8 mouse cellular contexts compared by ENCODE assay signal in genomic region chr8:94917851-94918495, GRCm38 (mm10). TPM values are rescaled to one million over a fixed set of nuclear protein-coding genes. Genes with fewer than 3 reads are reported as not detected.
A peak's percentile ranks its signal among the peaks of the same experiment; 100 is the strongest.
DNase-seq lines count a peak whose midpoint lies in the region; ATAC-seq lines count a peak whose summit lies in the region.

TSS of gene Ccdc102a (minus strand) at chr8:94918098.

- H3K4me3 ChIP-seq in embryonic facial prominence, embryonic 14.5 days (ENCODE audit: low read depth, low read length), result peak within 1 kb of the TSS; percentile 85
- peak within 1 kb of the TSS; percentile 81 for H3K4me3 ChIP-seq in limb, embryonic 13.5 days
- peak within 1 kb of the TSS; percentile 52 for H3K4me3 ChIP-seq in midbrain, embryonic 16.5 days (ENCODE audit: low read depth, low read length)

- H3K9ac ChIP-seq in embryonic facial prominence, embryonic 14.5 days (ENCODE audit: low read depth, low read length), result peak within 1 kb of the TSS; percentile 93
- peak within 1 kb of the TSS; percentile 94 for H3K9ac ChIP-seq in limb, embryonic 13.5 days
- peak within 1 kb of the TSS; percentile 56 for H3K9ac ChIP-seq in midbrain, embryonic 16.5 days (ENCODE audit: low read depth, low read length)

- 4% methylated on average over 27 of the region's 51 CpGs for WGBS in embryonic facial prominence, embryonic 14.5 days
- 3% methylated on average over 50 of the region's 51 CpGs for WGBS in limb, embryonic 13.5 days
- WGBS in midbrain, embryonic 16.5 days, result 4% methylated on average over 33 of the region's 51 CpGs

- peak within 1 kb of the TSS; percentile 74 for H3K4me2 ChIP-seq in embryonic facial prominence, embryonic 14.5 days (ENCODE audit: low read depth, low read length)
- peak within 1 kb of the TSS; percentile 88 for H3K4me2 ChIP-seq in limb, embryonic 13.5 days (replicated peaks)
- peak within 1 kb of the TSS; percentile 86 for H3K4me2 ChIP-seq in midbrain, embryonic 16.5 days (ENCODE audit: low read length)

- H3K4me1 ChIP-seq in embryonic facial prominence, embryonic 14.5 days (ENCODE audit: control insufficient read depth, insufficient read depth, low read length), result peaks cover 43% of the 10 kb centered on the region
- peaks cover 52% of the 10 kb centered on the region for H3K4me1 ChIP-seq in limb, embryonic 13.5 days
- H3K4me1 ChIP-seq in midbrain, embryonic 16.5 days (ENCODE audit: control insufficient read depth, insufficient read depth, low read length), result peaks cover 15% of the 10 kb centered on the region

- no peaks in the 10 kb centered on the region for H3K9me3 ChIP-seq in embryonic facial prominence, embryonic 14.5 days (ENCODE audit: control insufficient read depth, low read length)
- no peaks in the 10 kb centered on the region for H3K9me3 ChIP-seq in limb, embryonic 13.5 days
- no peaks in the 10 kb centered on the region for H3K9me3 ChIP-seq in midbrain, embryonic 16.5 days (replicated peaks; ENCODE audit: control insufficient read depth, low read length, poor library complexity, severe bottlenecking)

- ATAC-seq in embryonic facial prominence, embryonic 14.5 days (ENCODE audit: low read depth), result peak; percentile 48
- peak; percentile 45 for ATAC-seq in limb, embryonic 13.5 days (ENCODE audit: low FRiP score, low read depth)
- peak; percentile 29 for ATAC-seq in midbrain, embryonic 16.5 days

- H3K27me3 ChIP-seq in embryonic facial prominence, embryonic 14.5 days (replicated peaks; ENCODE audit: control insufficient read depth, insufficient read depth, low read length), result no peaks in the 10 kb centered on the region
- H3K27me3 ChIP-seq in limb, embryonic 13.5 days, result peaks cover 12% of the 10 kb centered on the region
- H3K27me3 ChIP-seq in midbrain, embryonic 16.5 days (ENCODE audit: control insufficient read depth, insufficient read depth, low read depth, low read length), result peaks cover 40% of the 10 kb centered on the region

- peaks cover 6% of the 10 kb centered on the region; the same call in 1 of the 2 replicates for H3K36me3 ChIP-seq in embryonic facial prominence, embryonic 14.5 days (ENCODE audit: control insufficient read depth, insufficient read depth, low read length)
- H3K36me3 ChIP-seq in limb, embryonic 13.5 days, result peaks cover 5% of the 10 kb centered on the region
- H3K36me3 ChIP-seq in midbrain, embryonic 16.5 days (ENCODE audit: control insufficient read depth, insufficient read depth, low read length), result no peaks in the 10 kb centered on the region

- intact Hi-C loops in left cerebral cortex, postnatal 4 days (cut with DNase I), result no loop called here
- intact Hi-C loops in left cerebral cortex, postnatal 36 days (cut with DNase I), result no loop called here
- intact Hi-C loops in heart, postnatal 10 days (cut with DNase I), result no loop called here

- peak within 1 kb of the TSS; percentile 90 for H3K27ac ChIP-seq in embryonic facial prominence, embryonic 14.5 days (replicated peaks; ENCODE audit: low read depth, low read length)
- peak within 1 kb of the TSS; percentile 94 for H3K27ac ChIP-seq in limb, embryonic 13.5 days
- peak within 1 kb of the TSS; percentile 14; the same call in 1 of the 2 replicates for H3K27ac ChIP-seq in midbrain, embryonic 16.5 days (ENCODE audit: low read length)

- peak; percentile 40 for DNase-seq in left cerebral cortex, postnatal 4 days
- DNase-seq in left cerebral cortex, postnatal 36 days (ENCODE audit: low spot score in 2 of 2), result no peak
- peak; percentile 66 for DNase-seq in embryonic facial prominence, embryonic 14.5 days (ENCODE audit: low spot score)
- DNase-seq in heart, postnatal 10 days, result peak; percentile 72 to 77
- DNase-seq in frontal cortex, postnatal 10 days (ENCODE audit: low spot score in 2 of 2), result no peak
- no peak for DNase-seq in right cerebral cortex, postnatal 25 days

RNA-seq across cellular contexts. Expression of gene Ccdc102a, which starts in this region (rescaled TPM):
- total RNA-seq in left cerebral cortex, postnatal 4 days (2021), result 1 to 10 TPM; 4.9 to 5.5 TPM
- 1 to 10 TPM; 1.8 to 1.9 TPM for total RNA-seq in left cerebral cortex, postnatal 36 days (2021)
- 38.5 and 49.5 TPM in 2 replicates for polyA plus RNA-seq in embryonic facial prominence, embryonic 14.5 days (2014; fragmentation: Nextera tagmentation; extraction: Ambion mirVana)
- 10 to 100 TPM; 15.3 to 16.0 TPM for total RNA-seq in heart, postnatal 10 days (2021)
- 46.3 and 46.6 TPM in 2 replicates for polyA plus RNA-seq in limb, embryonic 13.5 days (2015; fragmentation: Nextera tagmentation; extraction: Ambion mirVana)
- 3.4 and 3.8 TPM in 2 replicates for polyA plus RNA-seq in midbrain, embryonic 16.5 days (2015; fragmentation: Nextera tagmentation; extraction: Ambion mirVana)

Comparison
In these comparisons a context has a peak if more than half of its experiments do, and no peak if none do; other contexts are left out.
1. DNase-seq: peak in left cerebral cortex, postnatal 4 days (single experiment), embryonic facial prominence, embryonic 14.5 days (single experiment) and heart, postnatal 10 days (2 of 2); none in left cerebral cortex, postnatal 36 days (0 of 2), frontal cortex, postnatal 10 days (0 of 2) and right cerebral cortex, postnatal 25 days (single experiment).
2. H3K27ac ChIP-seq: peak in every context shown above with its lines; median percentile 94 in limb, embryonic 13.5 days; 90 in embryonic facial prominence, embryonic 14.5 days; 14 in midbrain, embryonic 16.5 days.
3. Peak in every context shown above with its lines, with median percentiles within 50 percentile points of each other: ATAC-seq, H3K4me2 ChIP-seq, H3K4me3 ChIP-seq and H3K9ac ChIP-seq.